Mouse (Mus musculus) adrenal gland, adult 2 months (tissue): ENCODE results near the gene Nckap5. TPM values are rescaled to one million over a fixed set of nuclear protein-coding genes. Genes with fewer than 3 reads are reported as not detected.

Source experiments
- DNase-seq: peaks from one replicate; pipeline ENCODE4 v3.0.0; 2021
- polyA plus RNA-seq: library from polyadenylated mRNA; depleted of rRNA; stranded (reverse); fragments of >200 nt; gene quantifications from 2 replicates; pipeline ENCODE4 v1.2.3, GENCODE M21; 2012
- total RNA-seq, 2 experiments: library from RNA; stranded (reverse); gene quantifications; 2 replicates each; pipeline ENCODE4 v1.2.3; 2021

The Nckap5 gene
- total and polyA plus RNA-seq, 3 experiments = 27.1 to 74.8 (median 49.0) TPM

- no peak for DNase-seq
Observed at GRCm38 (mm10) chr1:126360531-126361220, 469.9 kb downstream of the Nckap5 start.

DNA sequence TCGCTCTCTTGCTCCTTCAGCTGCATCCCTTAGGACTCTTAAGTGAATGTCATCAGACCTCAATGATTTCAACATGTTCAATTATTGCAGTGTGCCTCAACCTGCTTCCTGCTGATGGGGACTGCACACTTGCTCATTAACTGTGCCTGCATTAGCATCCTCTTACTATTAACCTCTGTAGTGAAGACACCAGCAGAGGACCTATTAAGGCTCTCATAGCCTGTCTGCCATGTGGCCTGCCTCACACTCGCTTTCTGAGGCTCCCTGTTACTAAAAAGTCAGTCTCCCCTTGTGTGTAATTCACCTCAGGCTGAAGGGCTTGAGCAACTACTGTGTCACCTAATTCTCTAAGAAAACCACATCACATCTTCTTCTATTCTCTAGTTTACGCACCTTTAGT, 470.5 kb downstream of the Nckap5 start:
- no peak for DNase-seq

DNA sequence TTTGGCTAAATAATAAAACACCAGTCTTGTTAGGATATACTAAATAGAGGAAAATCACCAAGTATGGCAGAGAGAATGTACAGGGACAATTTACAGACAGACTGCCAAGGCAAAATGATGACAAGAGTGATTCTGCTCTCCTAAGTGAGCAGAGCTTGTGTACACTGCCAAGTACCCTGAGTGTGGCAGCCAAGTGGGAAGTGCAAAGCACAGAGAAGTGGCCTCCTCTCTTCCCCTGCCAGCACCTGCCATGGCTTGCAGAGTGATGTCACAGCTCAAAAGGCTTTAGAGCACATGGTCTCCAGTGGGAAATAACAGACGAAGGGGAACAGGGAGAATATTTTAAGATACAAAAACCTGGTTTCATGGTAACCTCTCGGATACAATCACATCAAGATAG, 488.8 kb downstream of the Nckap5 start:
- DNase-seq = no peak

- DNase-seq = no peak
Observed at GRCm38 (mm10) chr1:126339250-126339649, 491.3 kb downstream of the Nckap5 start.

DNA sequence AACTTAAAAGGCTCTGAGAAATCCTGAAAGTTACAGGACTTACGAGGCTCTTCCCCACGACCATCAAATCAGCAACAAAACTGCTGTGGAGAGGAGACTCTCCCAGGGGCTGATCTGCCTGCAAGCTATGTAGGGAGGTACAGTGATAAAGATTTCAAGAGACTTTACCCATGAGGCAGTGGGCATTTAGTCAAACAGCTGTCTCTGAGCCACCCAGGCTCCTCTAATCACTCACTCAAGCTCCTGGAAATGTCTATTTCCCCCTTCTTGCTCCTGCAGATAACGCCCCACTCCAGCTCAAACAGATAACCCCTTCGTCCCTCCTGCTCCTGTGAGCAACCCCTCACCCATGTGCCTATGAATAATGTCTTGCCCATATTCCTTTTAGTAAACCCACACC, 496.4 kb downstream of the Nckap5 start:
- no peak for DNase-seq

DNA sequence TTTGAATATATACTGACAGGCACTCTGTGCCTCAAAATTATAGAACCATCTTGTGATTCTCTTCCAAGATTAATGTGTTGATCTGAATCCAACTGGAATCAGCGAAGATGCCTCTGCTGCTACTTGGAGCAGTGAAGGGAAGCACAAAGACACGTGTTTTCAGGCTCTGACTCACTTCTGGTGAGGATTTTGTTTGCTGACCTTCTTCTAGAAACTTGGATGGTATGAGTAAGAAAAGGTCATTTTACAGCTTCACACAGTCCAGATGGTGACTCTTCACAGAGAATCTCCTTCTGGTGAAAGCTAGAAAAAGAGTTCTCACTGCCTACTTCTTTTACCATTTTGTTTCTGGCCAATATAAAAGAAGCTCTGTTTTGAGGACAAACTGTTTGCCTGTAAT, 498.6 kb downstream of the Nckap5 start:
- DNase-seq = peak; percentile 64

GRCm38 (mm10) chr1:126320696-126321095, 509.9 kb downstream of the Nckap5 start:
- no peak for DNase-seq

- no peak for DNase-seq
Observed at GRCm38 (mm10) chr1:126317874-126318607, 512.6 kb downstream of the Nckap5 start.

GRCm38 (mm10) chr1:126317345-126317744, 513.3 kb downstream of the Nckap5 start:
- no peak for DNase-seq

- no peak for DNase-seq
Observed at GRCm38 (mm10) chr1:126316866-126317265, 513.7 kb downstream of the Nckap5 start.

- DNase-seq = no peak
Observed at GRCm38 (mm10) chr1:126301129-126301528, 529.5 kb downstream of the Nckap5 start.

- DNase-seq = no peak
Observed at GRCm38 (mm10) chr1:126264931-126265330, 565.7 kb downstream of the Nckap5 start.

GRCm38 (mm10) chr1:126254364-126254763, 576.2 kb downstream of the Nckap5 start:
- DNase-seq = no peak

DNA sequence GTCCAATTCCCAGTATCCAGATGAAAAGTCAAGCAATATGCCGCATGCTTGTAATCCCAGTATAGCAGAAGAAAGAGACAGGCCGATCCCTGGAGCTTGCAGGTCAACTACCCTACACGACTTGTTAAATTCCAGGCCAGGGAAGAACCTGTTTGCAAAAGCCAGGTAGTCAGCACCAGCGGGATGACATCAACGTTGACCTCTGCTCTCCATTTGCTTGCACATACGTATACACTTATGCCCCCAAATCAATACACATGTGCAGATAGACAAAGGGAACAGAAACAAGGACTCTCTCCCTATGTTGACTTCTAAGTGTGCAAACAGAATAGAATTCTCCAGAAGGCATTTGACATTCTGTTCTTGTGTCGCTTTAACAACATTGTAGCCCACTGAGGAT, 576.7 kb downstream of the Nckap5 start:
- DNase-seq = no peak

DNA sequence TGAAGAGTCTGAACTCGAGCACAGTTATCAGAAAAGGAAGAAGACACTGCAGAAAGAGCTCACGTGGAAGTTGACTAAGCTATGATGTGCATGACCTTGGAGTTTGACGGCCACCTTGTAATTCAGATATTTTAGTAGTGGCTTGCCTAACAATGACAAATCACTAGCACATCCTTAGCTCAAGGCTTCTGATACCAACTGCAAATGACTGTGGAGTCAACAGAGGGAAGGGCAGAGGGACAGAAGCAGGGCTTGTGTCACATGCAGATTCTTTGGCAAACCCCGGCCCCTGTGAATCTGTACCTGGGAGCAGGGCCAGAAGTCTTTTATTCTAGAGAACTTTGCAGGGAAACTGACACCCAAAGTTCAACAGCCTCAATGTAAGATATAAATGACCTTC, 597.4 kb downstream of the Nckap5 start:
- peak; percentile 76 for DNase-seq

GRCm38 (mm10) chr1:126231199-126231598, 599.4 kb downstream of the Nckap5 start:
- no peak for DNase-seq

GRCm38 (mm10) chr1:126210212-126210611, 620.4 kb downstream of the Nckap5 start:
- DNase-seq = no peak

- no peak for DNase-seq
Observed at GRCm38 (mm10) chr1:126209743-126210142, 620.9 kb downstream of the Nckap5 start.

DNA sequence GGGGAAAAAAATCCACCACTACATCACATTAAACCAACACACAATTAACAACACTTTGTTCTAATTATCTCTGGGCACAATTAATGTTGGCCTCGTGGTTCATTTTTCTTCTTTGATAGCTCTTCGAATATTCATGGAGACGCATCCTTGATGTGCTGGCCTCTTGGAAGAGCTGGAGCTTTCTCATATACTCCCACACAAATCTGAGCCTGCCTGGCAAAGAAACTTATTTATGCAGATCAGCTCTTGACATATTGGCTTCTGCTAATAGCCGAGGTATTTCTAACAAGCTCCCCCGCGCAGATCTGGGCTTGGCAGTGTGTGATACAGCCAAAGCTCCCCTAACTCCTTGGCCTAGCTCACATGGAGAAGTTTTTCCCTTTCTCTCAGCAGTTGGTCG, 621.5 kb downstream of the Nckap5 start:
- DNase-seq = no peak

DNA sequence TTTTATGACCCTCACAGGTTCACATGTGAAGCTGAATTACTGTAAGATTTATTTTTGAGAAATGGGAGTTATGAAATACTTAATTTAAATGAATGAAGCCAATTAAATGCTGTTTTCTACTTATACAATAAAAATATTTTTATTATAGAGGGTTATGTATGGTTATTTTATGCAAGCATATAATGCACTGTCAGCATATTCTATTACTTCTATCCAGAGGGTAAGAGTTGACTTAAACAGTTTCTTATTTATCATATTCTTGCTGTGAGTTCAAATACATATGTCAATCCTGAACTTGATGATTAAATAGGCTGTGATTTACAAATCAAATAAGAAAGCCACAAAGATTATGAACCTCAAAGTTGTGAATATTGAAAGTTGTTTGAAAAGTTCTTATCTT, 633.7 kb downstream of the Nckap5 start:
- DNase-seq = no peak

DNA sequence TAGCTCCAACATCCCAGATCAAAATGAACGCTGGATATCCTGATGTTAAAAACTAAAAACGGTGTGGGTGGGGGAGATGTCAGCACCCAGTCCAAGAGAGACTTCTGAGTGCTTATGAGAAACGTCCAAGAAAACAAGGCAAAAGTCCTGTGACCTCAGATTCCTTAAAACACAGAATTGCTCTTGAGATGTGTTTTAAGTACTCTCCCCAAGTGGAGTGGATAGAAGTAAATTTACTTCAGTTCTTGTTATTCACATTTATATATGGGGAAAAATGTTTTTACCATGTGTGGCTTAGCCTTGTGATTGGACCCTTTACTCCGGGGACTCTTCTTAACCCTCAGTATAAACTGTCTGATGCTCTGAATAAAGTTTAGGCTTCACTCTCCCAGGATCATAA, 640.2 kb downstream of the Nckap5 start:
- DNase-seq = no peak

DNA sequence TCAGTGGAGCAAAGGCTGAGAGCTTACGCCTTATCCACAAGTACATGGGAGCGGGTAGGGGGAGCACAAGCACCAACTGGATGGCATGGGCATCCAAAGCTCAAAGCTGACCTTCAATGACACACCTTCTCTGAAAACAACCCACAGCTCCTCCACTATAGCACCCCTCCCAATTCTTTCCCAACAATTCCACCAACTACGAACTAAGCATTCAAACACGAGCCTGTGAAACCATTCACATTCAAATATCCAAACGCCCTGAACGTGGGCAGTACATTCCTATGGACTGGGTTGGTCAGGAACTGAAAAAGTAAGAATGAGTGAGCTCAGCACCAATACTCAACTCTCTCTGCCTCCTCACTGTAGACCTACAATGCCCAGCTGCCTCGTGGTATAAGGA, 646.8 kb downstream of the Nckap5 start:
- DNase-seq = no peak

- DNase-seq = no peak
Observed at GRCm38 (mm10) chr1:126168579-126168978, 662.0 kb downstream of the Nckap5 start.

- no peak for DNase-seq
Observed at GRCm38 (mm10) chr1:126168131-126168530, 662.5 kb downstream of the Nckap5 start.
